Mouse (Mus musculus) ES-E14 (cell line): ENCODE data around the gene Irf8. TPM values are rescaled to one million over a fixed set of nuclear protein-coding genes. Genes with fewer than 3 reads are reported as not detected.

Experiments
- DNase-seq: peaks from one replicate; pipeline ENCODE4 v3.0.0-alpha.2; 2013; ENCODE audit warnings: low read depth, low spot score
- H3K27ac ChIP-seq: 2 replicates; pipeline ENCODE4 v1.5.1; 2012; ENCODE audit warnings: low read depth, mild to moderate bottlenecking, low read length, moderate library complexity, mixed read lengths; ENCODE audit not compliant: poor library complexity, insufficient read depth, severe bottlenecking
- H3K36me3 ChIP-seq: 2 replicates; pipeline ENCODE4 v1.6.1; 2012; ENCODE audit warnings: mild to moderate bottlenecking, low read length, moderate library complexity, mixed read lengths; ENCODE audit not compliant: control insufficient read depth, poor library complexity, insufficient read depth, severe bottlenecking
- H3K4me1 ChIP-seq, 2 experiments: fragments of 150-350 bp in 1 of 2; sonication (generic) in 1 of 2; 2 replicates each; pipeline ENCODE4 v1.6.1; 2012; ENCODE audit warnings: low read length in 2 of 2, mild to moderate bottlenecking in 1 of 2, mixed read lengths in 1 of 2; ENCODE audit not compliant: control insufficient read depth in 2 of 2, insufficient read depth in 2 of 2, poor library complexity in 1 of 2
- H3K4me3 ChIP-seq, 2 experiments: fragments of 150-350 bp in 1 of 2; sonication (generic) in 1 of 2; 2 replicates each; pipeline ENCODE4 v1.5.1; 2012; ENCODE audit warnings: low read length in 2 of 2, low read depth in 1 of 2, mild to moderate bottlenecking in 1 of 2, mixed read lengths in 1 of 2; ENCODE audit not compliant: insufficient read depth in 1 of 2, poor library complexity in 1 of 2, severe bottlenecking in 1 of 2
- H3K9ac ChIP-seq: 2 replicates; pipeline ENCODE4 v1.6.1; 2012; ENCODE audit warnings: low read depth, mild to moderate bottlenecking, low read length, mixed read lengths; ENCODE audit not compliant: poor library complexity, insufficient read depth, severe bottlenecking
- H3K9me3 ChIP-seq: fragments of 150-350 bp; sonication (generic); 2 replicates; pipeline ENCODE4 v1.6.1; 2012; ENCODE audit warnings: low read depth, mild to moderate bottlenecking, low read length; ENCODE audit not compliant: control insufficient read depth, insufficient read depth
- CHD2 ChIP-seq: IDR thresholded peaks from 2 replicates; pipeline ENCODE4 v1.6.1; 2014; ENCODE audit warnings: mild to moderate bottlenecking, low read depth, low read length, inconsistent platforms
- HCFC1 ChIP-seq: IDR thresholded peaks from 2 replicates; pipeline ENCODE4 v1.6.1; 2012; ENCODE audit warnings: low read length, inconsistent platforms, borderline replicate concordance; ENCODE audit not compliant: insufficient read depth
- MAFK ChIP-seq: IDR thresholded peaks from 2 replicates; pipeline ENCODE4 v1.6.1; 2014; ENCODE audit warnings: mild to moderate bottlenecking, low read depth, low read length, inconsistent platforms; ENCODE audit not compliant: insufficient read depth
- ZC3H11A ChIP-seq: IDR thresholded peaks from 2 replicates; pipeline ENCODE4 v1.6.1; 2012; ENCODE audit warnings: low read depth, mild to moderate bottlenecking, inconsistent platforms, low read length, borderline replicate concordance
- ZNF384 ChIP-seq: IDR thresholded peaks from 2 replicates; pipeline ENCODE4 v1.6.1; 2012; ENCODE audit warnings: low read depth, low read length, inconsistent platforms
- in situ Hi-C, 2 experiments: fragments of 600-800 bp; cut with MboI; formaldehyde crosslinking; loops; one replicate each; pipeline ENCODE4 v1.15.1; 2025; ENCODE audit warnings: low sequenced_read_pairs in 2 of 2, inconsistent platforms in 1 of 2; ENCODE audit not compliant: unreplicated experiment in 2 of 2
- total RNA-seq: library from RNA; depleted of rRNA; stranded (reverse); fragments of 300-350 nt; gene quantifications from 2 replicates; pipeline ENCODE4 v1.2.3, GENCODE M21; 2012

Irf8 gene
- total RNA-seq, 1 experiment, result 1.2 TPM

DNA sequence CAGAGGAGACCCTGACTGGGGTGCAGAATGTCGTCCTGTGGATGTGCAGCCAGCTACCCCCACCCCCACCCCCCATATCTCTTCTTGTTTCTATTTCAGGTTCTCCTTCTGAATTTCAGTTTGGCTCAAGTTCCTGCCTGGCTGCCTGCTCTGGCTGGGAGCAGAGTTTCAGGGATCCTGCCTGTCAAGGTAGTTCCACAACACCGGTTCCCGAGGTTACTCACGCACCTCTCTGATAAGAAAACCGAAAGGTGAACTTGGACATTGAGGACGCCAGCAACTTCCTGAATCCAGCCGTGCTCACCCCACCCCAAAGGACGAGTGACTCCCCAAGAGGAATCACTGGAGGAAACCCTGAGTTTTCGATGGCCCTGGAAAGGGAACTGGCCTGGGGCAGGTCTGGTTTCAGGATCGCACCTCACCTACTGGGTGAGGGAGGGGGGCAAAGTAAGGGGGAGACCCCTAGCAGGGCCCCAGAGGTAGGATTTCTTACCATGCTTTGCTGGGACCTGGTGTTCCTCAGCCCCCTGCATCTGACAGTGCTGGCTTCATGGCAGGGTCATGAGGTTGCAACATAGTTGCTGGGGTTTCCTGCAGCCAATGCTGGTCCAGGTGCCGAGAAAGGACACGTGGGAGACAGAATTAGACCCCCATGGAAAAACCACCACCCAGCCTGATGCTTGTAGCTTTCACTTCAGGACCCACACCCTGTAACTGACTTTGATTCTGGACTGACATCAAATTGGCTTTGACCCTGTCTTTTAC, 32.5 kb downstream of the Irf8 start:
- H3K4me3 ChIP-seq, result no peak overlapping the region
- no peak for DNase-seq
- no peaks in the 10 kb centered on the region for H3K4me1 ChIP-seq
- H3K36me3 ChIP-seq, result no peaks in the 10 kb centered on the region
- TF ChIP-seq ZC3H11A (no peak), CHD2 (no peak), HCFC1 (no peak), ZNF384 (no peak), MAFK (no peak)
- in situ Hi-C loops, result no loop called here
- H3K9me3 ChIP-seq, result no peaks in the 10 kb centered on the region
- H3K9ac ChIP-seq, result no peak overlapping the region
- H3K27ac ChIP-seq, result no peak overlapping the region

DNA sequence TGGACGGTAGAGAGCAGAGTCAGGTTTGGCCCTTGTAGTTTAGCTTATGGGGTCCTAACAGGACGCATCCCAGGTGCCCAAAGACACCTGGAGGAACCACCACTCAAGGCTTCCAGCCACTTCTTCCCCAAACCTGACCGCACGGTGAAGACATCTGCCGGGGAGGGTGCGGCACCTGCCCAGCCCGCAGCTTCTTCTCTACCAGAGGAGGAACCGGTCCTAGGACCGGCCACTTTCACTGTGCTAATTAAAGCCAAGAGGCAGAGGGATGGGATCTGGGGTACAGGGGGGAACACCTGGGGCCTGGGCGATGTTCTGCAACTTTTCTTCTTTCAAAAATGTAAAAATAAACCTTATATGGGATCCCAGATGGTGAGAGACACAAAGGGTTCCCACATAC, 41.0 kb downstream of the Irf8 start:
- in situ Hi-C loops, result loop anchor here in 1 of 2 experiments (25.0 kb wide), 1 partner anchor 90 kb away; no protein-coding TSS in a partner anchor

GRCm38 (mm10) chr8:120777732-120778131, 41.6 kb downstream of the Irf8 start:
- Histone ChIP-seq H3K4me3 (no peak overlapping the region), H3K36me3 (no peaks in the 10 kb centered on the region), H3K27ac (no peak overlapping the region), H3K4me1 (no peaks in the 10 kb centered on the region), H3K9me3 (no peaks in the 10 kb centered on the region), H3K9ac (no peak overlapping the region)
- in situ Hi-C loops, result loop anchor here in 1 of 2 experiments (25.0 kb wide), 1 partner anchor 90 kb away; no protein-coding TSS in a partner anchor
- TF ChIP-seq CHD2 (no peak), MAFK (no peak), ZC3H11A (no peak), HCFC1 (no peak), ZNF384 (no peak)
- DNase-seq, result no peak

More for the DNA sequence above, 41.0 kb downstream of the Irf8 start:
- Histone ChIP-seq H3K9ac (no peak overlapping the region), H3K4me3 (no peak overlapping the region), H3K27ac (no peak overlapping the region), H3K9me3 (no peaks in the 10 kb centered on the region), H3K4me1 (no peaks in the 10 kb centered on the region), H3K36me3 (no peaks in the 10 kb centered on the region)
- TF ChIP-seq MAFK, result no peak
- TF ChIP-seq CHD2, result no peak
- no peak for TF ChIP-seq HCFC1
- DNase-seq, result no peak

- H3K36me3 ChIP-seq, result no peaks in the 10 kb centered on the region
- no peak overlapping the region for H3K27ac ChIP-seq
- no peak overlapping the region for H3K9ac ChIP-seq
- TF ChIP-seq ZC3H11A, result no peak
- no peak for TF ChIP-seq HCFC1
- TF ChIP-seq MAFK, result no peak
- TF ChIP-seq ZNF384, result no peak
- no peak for TF ChIP-seq CHD2
- no peak overlapping the region for H3K4me3 ChIP-seq
- no peaks in the 10 kb centered on the region for H3K9me3 ChIP-seq
- no peaks in the 10 kb centered on the region for H3K4me1 ChIP-seq
- in situ Hi-C loops, result loop anchor here in 1 of 2 experiments (25.0 kb wide), 1 partner anchor 92 kb away; no protein-coding TSS in a partner anchor
- no peak for DNase-seq
Measured at GRCm38 (mm10) chr8:120779106-120779505, 42.9 kb downstream of the Irf8 start.
